In the genomic region with DNA sequence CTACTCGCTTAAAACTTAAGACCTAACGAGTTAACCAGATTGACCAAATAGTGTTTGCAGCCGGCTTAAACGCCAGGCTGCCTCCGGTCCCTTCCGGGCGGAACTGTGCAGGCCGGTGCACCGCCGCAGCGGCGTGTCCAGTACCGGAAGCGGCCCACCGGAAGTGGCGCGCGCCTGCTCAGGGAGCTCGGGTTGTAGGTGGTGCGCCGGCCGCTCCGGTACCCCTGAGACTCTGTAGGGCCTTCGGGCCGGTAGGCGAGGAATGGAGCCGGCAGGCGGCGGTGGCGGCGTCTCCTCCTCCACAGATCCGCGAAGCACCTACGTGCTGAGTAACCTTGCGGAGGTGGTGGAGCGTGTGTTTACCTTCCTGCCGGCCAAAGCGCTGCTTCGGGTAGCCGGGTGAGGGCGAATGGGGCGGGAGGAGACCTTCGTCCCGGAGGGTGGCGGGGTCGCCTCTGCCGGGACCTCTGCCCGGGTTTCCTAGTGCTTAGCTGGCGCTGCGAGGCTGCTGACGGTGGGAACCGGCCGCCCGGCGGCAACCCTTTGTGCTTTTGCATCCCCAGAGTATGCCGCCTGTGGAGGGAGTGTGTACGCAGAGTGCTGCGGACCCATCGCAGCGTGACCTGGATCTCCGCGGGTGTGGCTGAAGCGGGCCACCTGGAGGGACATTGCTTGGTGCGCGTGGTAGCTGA, we compare ENCODE assay signal across 8 mouse cellular contexts. TPM values are rescaled to one million over a fixed set of nuclear protein-coding genes. Genes with fewer than 3 reads are reported as not detected.
DNase-seq lines count a peak whose midpoint lies in the region; ATAC-seq and TF ChIP-seq lines count a peak whose summit lies in the region.

A gene (plus strand): TSS at position 136 of the 692 bp plus-strand sequence.

- H3K4me1 ChIP-seq in ES-E14 (ENCODE audit: control insufficient read depth in 2 of 2, insufficient read depth in 2 of 2, low read length in 2 of 2, poor library complexity in 1 of 2) = peaks cover 11 to 19% of the 10 kb centered on the region in 2 experiments
- H3K4me1 ChIP-seq in forebrain, embryonic 14.5 days (ENCODE audit: control insufficient read depth, insufficient read depth, low read length) = peaks cover 12% of the 10 kb centered on the region
- peaks cover 18% of the 10 kb centered on the region for H3K4me1 ChIP-seq in neural tube, embryonic 14.5 days (ENCODE audit: control insufficient read depth, insufficient read depth, low read length)
- H3K4me1 ChIP-seq in testis, adult 2 months (ENCODE audit: control insufficient read depth, insufficient read depth, low read length) = peaks cover 5% of the 10 kb centered on the region; the same call in 1 of the 2 replicates

- no peaks in the 10 kb centered on the region for H3K27me3 ChIP-seq in forebrain, embryonic 14.5 days (replicated peaks; ENCODE audit: control insufficient read depth, insufficient read depth, low read length)
- no peaks in the 10 kb centered on the region; the same call in 1 of the 2 replicates for H3K27me3 ChIP-seq in neural tube, embryonic 14.5 days (ENCODE audit: control insufficient read depth, insufficient read depth, low read length)
- H3K27me3 ChIP-seq in testis, adult 2 months (ENCODE audit: control insufficient read depth, insufficient read depth, low read length) = no peaks in the 10 kb centered on the region

- DNase-seq in ES-E14 (ENCODE audit: low read depth, low spot score) = peak; percentile 75
- DNase-seq in cerebellum, adult 11 months = peak; percentile 79
- peak; percentile 88 for DNase-seq in forebrain, embryonic 14.5 days (ENCODE audit: low spot score)
- peak; percentile 89 to 92 for DNase-seq in heart, postnatal 10 days
- DNase-seq in kidney, postnatal 4 days = peak; percentile 91 to 95
- DNase-seq in lung, adult 18-20 months = peak; percentile 79 to 87

- H3K9me3 ChIP-seq in ES-E14 (ENCODE audit: control insufficient read depth, insufficient read depth, low read depth, low read length) = no peaks in the 10 kb centered on the region
- H3K9me3 ChIP-seq in forebrain, embryonic 14.5 days (replicated peaks; ENCODE audit: control insufficient read depth, low read length) = no peaks in the 10 kb centered on the region
- no peaks in the 10 kb centered on the region for H3K9me3 ChIP-seq in neural tube, embryonic 14.5 days (ENCODE audit: control insufficient read depth, low read length)

- intact Hi-C loops in heart, postnatal 10 days (cut with DNase I) = loop anchor here (5.0 kb wide), 1 partner anchor 57 kb away; no protein-coding TSS in a partner anchor

- peaks cover 7% of the 10 kb centered on the region for H3K36me3 ChIP-seq in ES-E14 (ENCODE audit: control insufficient read depth, insufficient read depth, low read length, poor library complexity, severe bottlenecking)
- peaks cover 13% of the 10 kb centered on the region for H3K36me3 ChIP-seq in forebrain, embryonic 14.5 days (ENCODE audit: control insufficient read depth, insufficient read depth, low read length)
- no peaks in the 10 kb centered on the region for H3K36me3 ChIP-seq in neural tube, embryonic 14.5 days (ENCODE audit: control insufficient read depth, insufficient read depth, low read length)
- H3K36me3 ChIP-seq in testis, adult 2 months (ENCODE audit: control insufficient read depth, insufficient read depth, low read length) = no peaks in the 10 kb centered on the region; the same call in 1 of the 2 replicates

- no peak for TF ChIP-seq CTCF in testis, adult 2 months (IDR thresholded peaks at IDR 0.05; ENCODE audit: control insufficient read depth, insufficient read depth, insufficient replicate concordance, low read depth, low read length)

- peak; percentile 92 for TF ChIP-seq POLR2A in testis, adult 2 months (IDR thresholded peaks at IDR 0.05; ENCODE audit: control insufficient read depth, low read depth, low read length)

- H3K27ac ChIP-seq in ES-E14 (ENCODE audit: insufficient read depth, low read depth, low read length, poor library complexity, severe bottlenecking) = peak within 1 kb of the TSS; percentile 52
- H3K27ac ChIP-seq in forebrain, embryonic 14.5 days (ENCODE audit: low read depth, low read length) = peak within 1 kb of the TSS; percentile 63
- peak within 1 kb of the TSS; percentile 92 for H3K27ac ChIP-seq in neural tube, embryonic 14.5 days (ENCODE audit: low read depth, low read length)
- peak within 1 kb of the TSS; percentile 86 for H3K27ac ChIP-seq in testis, adult 2 months (ENCODE audit: control insufficient read depth, insufficient read depth, low read depth, low read length)

- in situ Hi-C loops in ES-E14 (cut with MboI; ENCODE audit: low sequenced_read_pairs in 2 of 2, unreplicated experiment in 2 of 2) = no loop called here

- H3K4me3 ChIP-seq in ES-E14 (ENCODE audit: insufficient read depth in 1 of 2, low read depth in 1 of 2, low read length in 2 of 2, poor library complexity in 1 of 2, severe bottlenecking in 1 of 2) = peak within 1 kb of the TSS; percentile 74 to 79
- H3K4me3 ChIP-seq in forebrain, embryonic 14.5 days (ENCODE audit: low read depth, low read length) = peak within 1 kb of the TSS; percentile 56
- peak within 1 kb of the TSS; percentile 85 for H3K4me3 ChIP-seq in neural tube, embryonic 14.5 days (ENCODE audit: low read depth, low read length)
- H3K4me3 ChIP-seq in testis, adult 2 months (ENCODE audit: control insufficient read depth, low read depth, low read length) = peak within 1 kb of the TSS; percentile 97

- H3K4me2 ChIP-seq in forebrain, embryonic 14.5 days (ENCODE audit: low read length) = peak within 1 kb of the TSS; percentile 78
- H3K4me2 ChIP-seq in neural tube, embryonic 14.5 days (ENCODE audit: low read depth, low read length) = peak within 1 kb of the TSS; percentile 55

- peak within 1 kb of the TSS; percentile 75 for H3K9ac ChIP-seq in ES-E14 (ENCODE audit: insufficient read depth, low read depth, low read length, poor library complexity, severe bottlenecking)
- H3K9ac ChIP-seq in forebrain, embryonic 14.5 days (ENCODE audit: low read length) = peak within 1 kb of the TSS; percentile 90
- H3K9ac ChIP-seq in neural tube, embryonic 14.5 days (replicated peaks; ENCODE audit: low read depth, low read length) = peak within 1 kb of the TSS; percentile 83

- peak; percentile 99 for ATAC-seq in forebrain, embryonic 14.5 days
- peak; percentile 99 for ATAC-seq in neural tube, embryonic 14.5 days (ENCODE audit: low read depth)

- under 1% methylated on average over 63 of the region's 65 CpGs for WGBS in forebrain, embryonic 14.5 days
- whole genome bisulfite sequencing in neural tube, embryonic 14.5 days = under 1% methylated on average over 65 of the region's 65 CpGs

TF ChIP-seq in ES-E14, 5 proteins besides CTCF, POLR2A, EP300 and RAD21:
- TF ChIP-seq MAFK (IDR thresholded peaks at IDR 0.05; ENCODE audit: insufficient read depth, low read depth, low read length) (no peak), CHD2 (IDR thresholded peaks at IDR 0.05; ENCODE audit: low read depth, low read length) (no peak), HCFC1 (IDR thresholded peaks at IDR 0.05; ENCODE audit: borderline replicate concordance, insufficient read depth, low read length) (peak; percentile 80), ZC3H11A (IDR thresholded peaks at IDR 0.05; ENCODE audit: borderline replicate concordance, low read depth, low read length) (no peak), ZNF384 (IDR thresholded peaks at IDR 0.05; ENCODE audit: low read depth, low read length) (no peak)

RNA-seq across cellular contexts. Expression of the gene that starts here (rescaled TPM):
- 58.4 and 60.5 TPM in 2 replicates for total RNA-seq in ES-E14 (2012; rRNA removed)
- 73.0 and 83.6 TPM in 2 replicates for polyA plus RNA-seq in forebrain, embryonic 14.5 days (2014; fragmentation: Nextera tagmentation; extraction: Ambion mirVana)
- 10 to 100 TPM; 29.4 to 35.3 TPM for total RNA-seq in heart, postnatal 10 days (2021)
- 85.6 and 88.4 TPM in 2 replicates for polyA plus RNA-seq in neural tube, embryonic 14.5 days (2014; fragmentation: Nextera tagmentation; extraction: Ambion mirVana)
- 4.9 and 6.2 TPM in 2 replicates for polyA plus RNA-seq in testis, adult 2 months (2012; rRNA removed)

Comparison
In these comparisons a context has a peak if more than half of its experiments do, and no peak if none do; other contexts are left out.
1. Peak in every context shown above with its lines: DNase-seq, ATAC-seq, H3K4me3 ChIP-seq and H3K27ac ChIP-seq.
2. RNA of the gene that starts here (polyA plus RNA-seq): 85.6 to 88.4 TPM in neural tube, embryonic 14.5 days and 73.0 to 83.6 TPM in forebrain, embryonic 14.5 days; 4.9 to 6.2 TPM in testis, adult 2 months; every median in the first group is over 10 times any median in the second.